Mouse (Mus musculus) kidney, postnatal 25 days (tissue): Measurements from ENCODE around the gene Cd79a.
"Not testable (repeated sequence)": the region's sequence is repeated elsewhere in the genome, so short reads cannot be mapped to it uniquely, and the experiment has no call there.

Source experiments
- DNase-seq, 2 experiments: peaks; one replicate each; pipeline ENCODE4 v3.0.0; 2021; ENCODE audit warnings: mixed read lengths in 2 of 2

Cd79a gene

DNA sequence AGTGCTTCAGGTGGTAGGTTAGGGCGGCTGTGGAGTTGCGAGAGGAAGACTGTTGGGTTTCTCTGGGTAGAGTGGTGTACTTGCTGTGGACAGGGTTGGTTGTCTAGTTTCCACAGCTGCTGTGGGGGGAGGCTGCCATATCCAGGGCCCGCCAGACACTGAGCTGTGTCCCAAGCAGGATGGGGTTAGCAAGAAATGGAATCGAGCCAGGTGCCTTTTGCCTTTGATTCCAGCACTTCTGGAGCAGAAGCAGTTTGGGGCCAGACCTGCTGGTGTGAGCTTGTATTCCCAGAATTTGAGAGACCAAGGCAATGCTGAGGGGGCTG lies 10.9 kb upstream of the Cd79a start:
- peak; percentile 66 to 73 for DNase-seq

DNA sequence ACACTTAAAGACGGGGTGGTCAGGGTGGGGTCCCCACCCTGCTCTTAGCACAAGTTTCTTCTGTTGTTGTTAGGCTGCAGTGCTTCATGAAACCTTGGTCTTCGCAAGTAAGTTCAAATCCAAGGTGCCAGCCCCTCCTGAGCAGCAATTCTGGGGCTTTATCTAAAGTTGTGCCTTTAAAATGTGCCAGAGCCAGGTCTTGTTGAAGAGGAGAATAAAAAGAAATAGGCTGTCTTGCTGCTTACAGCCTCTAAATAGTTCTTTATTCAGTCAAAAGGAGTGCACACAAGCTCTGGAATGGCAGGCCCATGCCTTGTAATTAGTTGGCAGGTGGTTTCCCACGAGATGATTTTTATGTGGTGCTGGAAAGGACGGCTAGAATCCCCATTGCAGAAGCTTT lies 10.1 kb upstream of the Cd79a start:
- DNase-seq, result no peak

DNA sequence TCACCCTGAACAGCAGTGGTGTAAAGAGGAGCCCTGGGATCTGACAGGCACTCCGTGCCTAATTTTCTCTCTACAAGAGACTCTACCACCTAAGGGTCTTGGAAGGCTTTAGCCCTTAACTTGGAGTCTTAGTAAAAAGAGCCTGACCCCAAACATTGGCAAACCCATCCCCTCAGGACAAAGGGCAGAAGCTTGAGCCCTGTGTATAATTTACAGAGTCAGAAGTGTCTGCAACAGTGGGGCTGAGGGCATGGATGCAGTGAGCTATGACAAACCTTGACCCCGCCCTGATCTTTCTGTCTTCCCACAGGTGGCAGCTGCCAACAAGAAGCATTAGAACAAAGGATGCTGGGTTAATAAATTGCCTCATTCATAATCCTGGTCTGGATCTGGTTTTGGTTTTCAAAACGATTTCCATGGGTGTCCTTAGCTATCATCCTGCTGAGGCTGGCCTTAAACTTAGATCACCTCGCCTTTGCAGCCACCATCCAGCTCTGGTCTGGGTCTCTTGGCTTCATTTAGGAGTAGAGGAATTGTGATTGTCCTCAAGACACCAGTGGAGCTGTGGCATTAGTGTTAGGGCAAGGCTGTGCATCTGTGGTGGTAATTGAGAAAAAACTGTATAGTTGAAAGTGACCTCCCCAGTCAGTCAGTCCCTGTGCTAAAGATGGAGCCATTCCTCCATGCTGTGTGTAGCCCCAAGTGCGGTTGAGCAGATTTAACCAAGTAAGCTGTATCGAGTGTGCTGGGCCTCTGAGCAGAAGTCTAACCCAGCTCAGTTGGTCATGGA lies 7.6 kb upstream of the Cd79a start:
- peak; percentile 78 to 90 for DNase-seq

DNA sequence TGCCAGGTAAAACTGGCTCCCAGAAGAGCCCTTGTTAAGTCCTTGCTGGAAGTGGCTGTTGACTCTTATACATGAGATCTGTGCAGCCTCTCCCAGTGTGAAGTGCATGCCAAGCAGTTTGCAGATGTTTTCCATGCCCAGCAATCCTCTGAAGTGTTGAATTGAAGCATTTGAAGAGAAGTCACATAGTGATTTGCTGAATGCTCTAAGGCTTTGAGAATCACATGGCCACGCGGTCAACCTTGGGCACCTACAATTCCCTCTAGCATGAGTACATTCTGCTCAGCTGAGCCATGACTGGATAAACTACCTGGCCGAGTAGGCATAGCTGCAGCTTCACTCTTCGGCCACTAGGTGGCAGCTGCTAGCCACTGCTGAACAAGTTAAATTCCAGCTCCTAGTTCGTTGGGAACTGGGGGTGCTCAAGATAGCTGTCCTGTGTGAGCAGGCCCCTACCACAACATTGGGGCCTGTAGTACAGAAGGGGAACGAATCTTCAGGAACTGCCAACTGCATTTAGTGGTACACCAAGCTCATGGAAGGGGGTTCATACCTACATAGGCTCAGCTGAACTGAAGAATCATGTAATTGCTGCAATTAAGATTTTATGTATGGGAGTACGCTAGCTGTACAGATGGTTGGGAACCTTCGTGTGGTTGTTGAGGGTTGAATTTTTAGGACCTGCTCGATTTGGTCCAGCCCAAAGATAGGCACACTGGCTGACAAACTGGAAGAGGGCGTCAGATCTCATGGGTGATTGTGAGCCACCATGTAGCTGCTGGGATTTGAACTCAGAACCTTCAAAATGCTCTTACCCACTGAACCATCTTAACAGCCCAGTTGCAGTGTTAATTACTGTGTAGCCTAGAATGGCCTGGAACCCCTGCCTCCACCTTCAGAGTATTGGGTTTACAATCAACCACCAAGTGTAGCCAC lies 6.6 kb upstream of the Cd79a start:
- peak; percentile 63 to 81 for DNase-seq

DNA sequence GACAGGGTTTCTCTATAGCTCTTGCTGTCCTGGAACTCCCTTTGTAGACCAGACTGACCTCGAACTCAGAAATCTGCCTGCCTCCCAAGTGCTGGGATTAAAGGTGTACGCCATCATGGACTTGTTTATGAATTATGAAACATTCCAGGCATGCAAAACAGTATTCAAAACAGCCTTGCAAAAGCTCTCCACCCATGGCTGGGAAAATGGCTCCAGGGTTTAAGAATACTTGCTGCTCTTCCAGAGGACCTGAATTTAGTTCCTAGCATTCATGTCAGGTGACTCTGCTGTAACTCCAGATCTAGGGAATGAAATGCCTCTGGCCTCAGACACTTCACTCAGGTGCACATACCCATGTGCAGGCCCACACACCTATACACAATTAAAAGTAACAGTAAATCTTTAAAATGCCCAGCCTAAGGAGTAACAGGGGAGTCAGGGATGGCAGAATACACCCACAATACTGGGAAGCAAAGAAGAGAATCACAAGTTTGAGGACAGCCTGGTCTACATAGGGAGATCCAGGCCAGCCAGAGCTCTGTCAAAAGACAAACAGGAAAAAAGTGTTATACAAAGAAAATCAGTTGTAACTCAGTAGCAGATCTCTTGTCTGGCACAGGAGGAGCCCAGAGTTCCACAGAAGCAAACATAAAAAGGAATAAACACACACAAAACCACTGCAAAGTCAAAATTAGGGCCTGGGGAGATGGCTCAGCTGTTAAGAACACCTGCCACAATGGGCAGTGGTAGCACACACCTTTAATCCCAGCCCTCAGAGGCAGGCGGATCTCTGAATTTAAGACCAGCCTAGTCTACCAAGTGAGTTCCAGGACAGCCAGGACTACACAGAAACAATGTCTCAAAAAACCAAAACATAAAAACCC lies 5.7 kb upstream of the Cd79a start:
- DNase-seq, result no peak

DNA sequence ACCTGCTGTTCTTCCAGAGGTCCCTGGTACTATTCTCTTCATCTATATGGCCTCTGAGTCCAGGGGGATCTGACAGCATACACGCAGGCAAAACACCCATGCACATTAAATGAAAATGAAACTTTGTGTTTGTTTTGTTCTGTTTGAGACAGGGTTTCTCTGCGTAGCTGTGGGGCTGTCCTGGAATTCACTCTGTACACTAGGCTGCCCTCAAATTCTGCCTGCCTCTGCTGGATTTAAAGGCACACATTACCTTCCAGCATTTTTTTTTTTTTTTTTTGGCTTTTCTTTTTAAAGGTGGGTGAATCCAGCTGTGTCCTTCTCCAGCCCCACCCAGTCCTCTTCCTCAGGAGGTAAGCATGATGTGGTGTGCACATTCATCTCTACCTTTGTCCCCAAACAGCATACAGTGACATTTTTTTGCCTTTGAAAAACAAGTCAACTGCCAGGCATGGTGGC lies 5.0 kb upstream of the Cd79a start:
- no peak for DNase-seq

DNA sequence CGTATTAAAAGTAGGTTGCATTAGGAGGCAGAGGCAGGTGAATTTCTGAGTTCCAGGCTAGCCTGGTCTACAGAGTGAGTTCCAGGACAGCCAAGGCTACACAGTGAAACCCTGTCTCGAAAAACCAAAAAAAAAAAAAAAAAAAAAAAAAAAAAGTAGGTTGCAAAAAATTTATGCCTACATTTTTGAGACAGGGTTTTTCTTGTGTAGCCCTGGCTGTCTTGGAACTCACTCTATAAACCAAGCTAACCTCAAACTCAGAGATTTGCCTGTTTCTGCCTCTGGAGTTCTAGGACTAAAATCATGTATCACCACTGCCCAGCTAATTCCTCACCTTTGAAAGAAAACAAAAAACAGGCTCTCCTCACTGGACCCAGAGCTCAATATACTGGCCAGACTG lies 1.4 kb upstream of the Cd79a start:
- DNase-seq, result not testable (repeated sequence)

DNA sequence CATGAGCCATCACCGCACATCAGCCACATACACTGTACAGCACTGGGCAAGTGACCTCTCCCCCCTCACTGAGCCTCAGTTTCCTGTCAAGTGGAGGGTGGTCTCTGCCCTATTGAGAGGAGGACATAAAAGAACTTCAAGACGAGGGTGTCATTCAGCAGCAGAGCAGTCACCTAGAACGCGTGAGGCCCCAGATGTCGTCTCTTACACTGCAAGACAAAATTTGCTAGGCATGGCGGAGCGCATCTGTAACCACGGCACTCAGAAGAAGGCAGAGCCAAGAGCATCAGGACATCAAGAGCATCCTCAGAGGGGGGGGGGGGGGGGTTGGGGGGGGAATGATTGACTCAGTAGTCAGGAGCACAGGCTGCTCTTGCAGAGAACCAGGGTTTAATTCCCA lies 912 bp upstream of the Cd79a start:
- DNase-seq, result no peak

DNA sequence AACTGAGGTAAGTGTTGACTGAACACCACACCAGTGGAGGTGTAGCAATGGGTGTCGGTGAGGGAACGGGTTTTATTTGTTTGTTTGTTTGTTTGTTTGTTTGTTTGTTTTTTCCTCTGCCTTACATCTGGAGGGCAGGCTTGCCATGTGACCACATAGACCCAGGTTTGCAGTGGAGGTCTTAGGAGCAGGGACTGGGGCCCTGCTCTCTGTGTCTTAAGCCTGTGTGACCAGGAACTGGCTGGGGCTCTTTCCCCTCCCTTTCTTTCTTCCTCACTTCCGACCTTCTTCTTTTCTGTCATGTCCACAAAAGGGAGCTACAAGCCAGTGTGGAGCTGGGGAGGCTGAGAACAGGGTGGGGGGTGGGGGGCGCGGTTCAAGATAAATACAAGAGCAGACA lies 778 bp downstream of the Cd79a start:
- no peak for DNase-seq

DNA sequence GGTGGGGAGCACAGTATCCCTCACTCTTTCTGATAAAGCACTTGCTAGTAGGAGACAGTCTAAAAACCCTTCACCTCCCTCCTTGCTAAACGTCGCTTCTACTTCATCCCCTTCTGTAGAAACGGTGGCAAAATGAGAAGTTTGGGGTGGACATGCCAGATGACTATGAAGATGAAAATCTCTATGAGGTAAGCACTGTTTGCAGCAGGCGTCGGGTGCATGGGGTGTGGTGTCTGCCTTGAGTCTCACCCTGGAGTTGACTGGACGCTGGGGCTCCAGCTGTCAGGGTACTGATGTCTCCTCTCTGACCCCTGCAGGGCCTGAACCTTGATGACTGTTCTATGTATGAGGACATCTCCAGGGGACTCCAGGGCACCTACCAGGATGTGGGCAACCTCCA lies 3.9 kb downstream of the Cd79a start:
- no peak for DNase-seq

DNA sequence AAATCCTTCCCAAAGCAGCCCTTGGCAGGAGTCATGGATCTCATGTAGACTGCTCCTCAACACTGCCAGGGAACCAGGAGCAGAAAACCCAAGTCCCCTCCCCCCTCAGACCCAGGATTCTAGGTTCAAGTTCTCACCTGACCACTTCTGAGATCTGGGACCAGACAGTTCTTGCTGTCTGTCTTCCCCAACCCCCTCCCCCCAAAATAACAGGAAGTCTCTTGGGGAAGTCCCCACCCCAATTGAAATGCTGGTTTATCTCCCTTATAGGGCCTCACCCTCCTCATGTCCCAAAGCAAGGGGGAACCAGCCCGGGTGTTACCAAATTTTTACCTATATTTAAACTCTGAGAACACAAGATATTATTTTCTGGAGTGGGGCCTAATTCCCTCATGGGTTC lies 4.7 kb downstream of the Cd79a start:
- no peak for DNase-seq

DNA sequence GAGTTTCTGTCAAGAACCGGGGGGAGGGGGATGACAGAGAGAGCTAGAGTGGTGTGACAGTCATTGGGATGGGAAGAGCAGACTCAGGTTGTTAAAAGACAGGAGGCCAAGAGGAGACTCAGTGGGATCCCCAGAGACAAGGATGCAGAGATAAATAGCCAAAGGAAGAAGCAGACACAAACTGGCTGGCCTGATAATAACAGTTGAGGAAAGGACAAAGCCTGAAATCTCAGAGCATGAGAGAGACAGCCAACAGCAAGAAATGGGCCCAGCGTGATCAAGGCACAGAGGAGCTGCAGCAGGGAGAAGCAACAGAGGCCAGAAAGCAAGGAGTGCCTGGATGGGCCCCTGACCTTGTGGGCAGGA lies 5.1 kb downstream of the Cd79a start:
- DNase-seq, result no peak

DNA sequence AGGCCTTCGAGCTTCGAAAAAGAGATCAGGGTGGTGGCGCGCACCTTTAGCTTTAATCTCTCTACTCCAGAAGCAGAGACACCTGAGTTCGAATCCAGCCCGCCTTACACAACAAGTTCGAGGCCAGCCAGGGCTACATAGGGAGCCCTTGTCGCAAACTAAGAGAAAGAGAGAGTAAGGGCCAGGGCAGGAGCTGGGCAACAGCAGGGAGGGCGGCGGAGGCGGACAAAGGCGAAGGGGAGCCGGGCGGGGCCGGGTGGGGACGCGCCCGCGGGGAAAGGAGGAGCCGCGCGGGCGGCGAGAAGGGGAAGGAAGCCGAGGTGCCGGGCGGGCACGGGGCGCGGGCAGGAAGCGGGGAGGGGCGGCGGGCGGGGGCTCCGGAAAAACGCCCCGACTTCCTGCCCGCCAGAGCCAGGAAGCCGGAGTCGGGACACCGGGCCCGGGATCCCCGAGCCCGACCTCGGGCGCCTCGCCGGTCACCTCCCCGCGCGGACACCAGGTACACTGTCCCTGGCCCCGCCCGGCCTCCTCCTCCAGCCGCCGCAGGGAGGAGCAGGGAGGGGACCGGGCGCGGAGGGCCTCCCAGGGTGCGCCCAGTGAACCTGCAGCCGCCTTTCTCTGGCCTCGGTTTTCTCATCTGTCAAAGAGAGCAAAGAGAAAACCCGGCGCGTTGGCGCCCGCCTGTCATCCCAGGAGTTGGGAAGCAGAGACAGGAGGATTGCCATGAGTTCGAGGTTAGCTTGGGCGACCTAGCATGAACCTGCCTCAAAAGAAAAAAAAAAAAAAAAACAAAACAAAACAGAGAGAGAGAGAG lies 5.7 kb downstream of the Cd79a start, which contains the start of gene Arhgef1:
Arhgef1 (plus strand) TSS at position 283 of the 814 bp plus-strand sequence.
- DNase-seq, result peak; percentile 72 to 89

DNA sequence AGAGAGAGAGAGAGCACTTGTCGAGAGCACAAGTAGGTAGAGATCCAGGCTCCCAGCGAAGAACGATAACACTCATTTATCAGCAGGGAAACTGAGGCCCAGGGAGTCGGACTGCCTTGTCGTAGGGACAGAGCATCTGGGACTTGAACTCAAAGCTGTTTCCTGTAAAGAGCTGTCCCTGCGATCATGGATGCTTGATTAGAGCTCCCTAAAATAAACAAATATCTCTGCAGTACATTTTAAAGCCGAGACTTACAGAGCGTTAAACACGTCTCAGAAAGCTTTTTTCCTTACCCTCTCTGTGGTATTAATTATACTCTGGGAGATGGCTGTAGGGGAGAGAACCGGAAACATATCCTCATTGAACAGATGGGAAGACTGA lies 6.3 kb downstream of the Cd79a start:
- DNase-seq, result no peak

DNA sequence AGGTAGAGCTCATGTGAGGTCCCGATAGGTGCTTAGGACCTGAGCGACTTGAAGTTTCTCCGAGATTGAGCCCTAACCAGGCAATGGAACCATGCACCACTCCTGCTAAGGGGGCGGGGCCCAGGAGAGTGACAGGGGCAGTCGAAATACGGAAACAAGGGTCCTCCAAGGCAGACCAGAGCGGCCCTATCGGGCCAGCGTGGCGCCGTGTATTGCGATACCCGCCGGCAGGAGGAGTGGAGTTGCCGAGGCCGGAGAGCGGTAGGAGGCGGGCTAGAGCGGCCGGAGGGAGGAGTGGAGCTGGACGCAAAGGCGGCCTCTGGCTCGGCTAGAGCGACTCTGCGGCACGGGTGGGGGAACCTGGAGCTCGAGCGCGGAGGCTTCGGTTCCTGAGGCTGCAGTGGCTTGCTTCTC lies 6.9 kb downstream of the Cd79a start:
- peak; percentile 97 to 99 for DNase-seq

DNA sequence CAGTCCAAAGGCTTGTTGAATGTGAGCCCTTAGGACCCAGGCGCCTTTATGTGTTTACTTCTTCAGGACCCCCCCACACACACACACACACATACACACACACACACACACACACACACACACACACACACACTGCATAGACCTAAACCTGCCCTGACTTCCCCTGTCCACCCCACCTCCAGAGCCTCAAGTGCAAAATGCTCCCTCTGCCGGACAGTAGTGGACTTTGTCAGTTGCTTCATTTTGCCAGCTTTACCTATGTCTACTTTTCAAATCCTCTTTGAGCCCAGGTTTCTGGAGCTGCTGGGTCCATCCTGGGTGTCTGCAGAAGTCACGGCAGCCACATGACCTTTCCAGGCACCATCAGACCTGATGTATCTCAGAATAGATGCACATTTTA lies 7.8 kb downstream of the Cd79a start:
- DNase-seq, result peak; percentile 74 to 80

DNA sequence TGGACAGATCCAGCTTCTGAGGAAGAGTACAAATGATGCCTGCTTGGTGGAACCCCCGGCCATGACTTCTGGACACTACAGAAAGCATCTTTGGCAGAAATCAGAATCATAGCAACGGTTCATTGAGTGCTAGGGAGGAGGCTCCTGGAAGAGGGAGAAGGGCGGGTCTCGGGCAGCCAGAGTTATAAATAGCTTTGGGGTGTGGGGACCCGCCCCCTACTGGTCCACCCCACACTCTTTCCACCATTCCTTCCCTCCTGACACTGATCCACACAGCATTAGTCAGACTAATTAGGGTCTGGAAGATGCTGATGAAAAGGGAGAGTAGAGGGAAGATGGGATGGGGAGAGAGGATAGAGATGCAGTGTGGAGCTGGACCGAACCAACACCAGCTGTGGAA lies 9.4 kb downstream of the Cd79a start:
- no peak for DNase-seq

DNA sequence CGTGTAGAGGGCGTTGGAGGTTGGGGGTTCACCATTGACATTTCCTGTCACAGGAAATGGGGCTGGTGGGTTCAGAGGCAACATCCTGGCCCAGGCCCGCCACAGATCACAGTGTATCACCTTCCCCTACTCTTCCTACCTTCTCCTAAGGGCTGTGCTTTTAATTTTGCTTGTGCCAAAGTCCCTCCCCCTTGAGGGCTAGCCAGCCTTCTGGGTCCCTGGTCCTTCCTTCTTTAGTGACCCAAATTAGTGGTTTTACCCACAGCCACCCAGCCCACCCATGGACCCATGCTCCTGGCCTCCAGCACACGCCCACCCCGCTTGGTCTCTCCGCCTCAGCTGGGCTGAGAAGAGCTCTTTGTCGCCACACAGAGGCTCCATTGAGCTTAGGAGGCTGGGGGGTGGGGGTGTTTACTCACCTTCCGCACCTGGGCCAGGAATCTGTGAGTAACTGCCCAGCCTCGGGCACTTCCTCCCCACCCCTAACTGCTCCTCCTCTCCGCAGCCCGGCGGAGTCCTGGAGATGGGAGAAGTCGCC lies 10.1 kb downstream of the Cd79a start:
- no peak for DNase-seq

DNA sequence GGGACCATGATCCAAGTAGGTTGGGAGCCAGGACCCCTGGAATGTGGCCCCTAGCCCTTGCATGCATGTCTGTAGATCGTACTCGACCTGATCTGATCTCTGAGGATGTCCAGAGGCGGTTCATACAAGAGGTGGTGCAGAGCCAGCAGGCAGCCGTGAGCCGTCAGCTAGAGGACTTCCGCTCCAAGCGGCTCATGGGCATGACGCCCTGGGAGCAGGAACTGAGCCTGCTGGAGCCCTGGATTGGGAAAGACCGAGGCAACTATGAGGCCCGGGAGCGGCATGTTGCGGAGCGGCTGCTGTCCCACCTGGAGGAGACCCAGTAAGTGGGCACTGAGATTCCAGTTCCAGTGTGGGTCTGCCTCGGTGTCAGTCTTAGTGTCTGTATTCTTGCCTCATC lies 15.3 kb downstream of the Cd79a start:
- no peak for DNase-seq

DNA sequence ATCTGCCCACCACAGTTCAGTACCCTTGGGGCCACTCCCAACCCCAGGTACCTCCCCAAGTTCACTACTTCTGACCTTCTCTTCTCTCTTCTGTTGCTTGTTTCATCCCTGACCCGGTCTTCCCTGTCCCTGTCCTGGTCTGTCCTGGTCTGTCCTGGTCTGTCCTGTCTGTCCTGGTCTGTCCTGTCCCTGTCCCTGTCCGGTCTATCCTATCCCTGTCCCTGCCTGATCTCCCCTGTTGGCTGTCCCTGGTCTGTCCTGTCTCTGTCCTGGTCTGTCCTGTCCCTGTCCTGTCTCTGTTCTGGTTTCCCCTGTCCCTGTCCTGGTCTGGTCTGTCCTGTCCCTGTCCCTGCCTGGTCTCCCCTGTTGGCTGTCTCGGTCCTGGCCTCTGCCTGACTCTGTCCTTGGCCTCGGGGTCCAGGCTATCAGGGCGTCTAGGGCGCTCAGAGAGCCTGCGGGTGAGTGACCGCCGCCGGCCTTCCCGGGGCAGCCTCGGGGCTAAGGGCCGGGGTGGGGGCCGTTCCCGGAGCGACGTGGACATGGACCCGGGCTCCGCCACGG lies 21.7 kb downstream of the Cd79a start:
- no peak for DNase-seq

DNA sequence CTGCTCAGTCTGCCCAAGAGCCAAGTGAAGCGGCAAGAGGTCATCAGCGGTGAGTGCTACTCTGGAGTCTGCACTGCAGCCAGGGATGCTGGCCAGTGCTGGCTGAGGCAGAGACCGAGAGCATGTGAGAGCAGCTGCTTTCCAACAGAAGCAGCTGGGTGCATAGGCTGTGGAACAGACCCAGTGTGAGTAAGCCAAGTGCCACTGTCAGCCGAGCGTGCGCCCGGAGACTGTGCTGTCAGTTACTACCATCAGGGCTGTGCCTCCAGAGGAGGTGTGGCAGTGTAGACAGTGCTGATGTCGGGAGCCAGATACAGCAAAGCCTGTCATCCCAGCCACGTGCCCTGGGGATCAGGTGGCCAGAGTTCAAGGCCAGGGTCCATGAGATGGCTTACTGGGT lies 22.5 kb downstream of the Cd79a start:
- no peak for DNase-seq

DNA sequence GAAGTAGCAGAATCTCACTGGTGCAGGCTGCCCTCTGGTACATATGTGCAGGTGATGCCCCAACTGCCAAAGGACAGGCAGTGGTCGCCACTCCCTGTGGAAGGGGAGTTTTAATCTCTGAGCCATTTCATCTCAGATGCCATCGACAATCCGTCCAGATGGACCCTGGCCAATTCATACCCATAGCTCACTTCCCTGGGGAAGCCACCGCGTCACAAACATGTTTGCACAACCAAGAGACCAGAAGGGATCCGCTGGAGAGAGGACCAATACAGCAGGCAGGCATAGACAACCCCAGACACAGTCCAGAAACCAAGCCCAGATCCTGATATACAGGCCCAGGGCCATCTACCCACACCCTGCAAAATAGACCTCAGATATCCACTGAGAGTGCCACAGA lies 33.3 kb downstream of the Cd79a start:
- no peak for DNase-seq
